Mouse (Mus musculus) brain, adult 10 weeks (tissue): Measurements from ENCODE around the gene Appl1. TPM values are rescaled to one million over a fixed set of nuclear protein-coding genes. Genes with fewer than 3 reads are reported as not detected.

ENCODE experiments used
- polyA plus RNA-seq: library from polyadenylated mRNA; stranded (reverse); fragments of 350-450 nt; fragmentation: Illumina TruSeq; extraction: RNeasy Lipid Tissue Mini Kit (QIAGEN cat#74804); gene quantifications from one replicate; pipeline ENCODE4 v1.2.3, GENCODE M21; 2015; ENCODE audit warnings: low read depth, low replicate concordance

The Appl1 gene
- polyA plus RNA-seq = 41.9 TPM

DNA sequence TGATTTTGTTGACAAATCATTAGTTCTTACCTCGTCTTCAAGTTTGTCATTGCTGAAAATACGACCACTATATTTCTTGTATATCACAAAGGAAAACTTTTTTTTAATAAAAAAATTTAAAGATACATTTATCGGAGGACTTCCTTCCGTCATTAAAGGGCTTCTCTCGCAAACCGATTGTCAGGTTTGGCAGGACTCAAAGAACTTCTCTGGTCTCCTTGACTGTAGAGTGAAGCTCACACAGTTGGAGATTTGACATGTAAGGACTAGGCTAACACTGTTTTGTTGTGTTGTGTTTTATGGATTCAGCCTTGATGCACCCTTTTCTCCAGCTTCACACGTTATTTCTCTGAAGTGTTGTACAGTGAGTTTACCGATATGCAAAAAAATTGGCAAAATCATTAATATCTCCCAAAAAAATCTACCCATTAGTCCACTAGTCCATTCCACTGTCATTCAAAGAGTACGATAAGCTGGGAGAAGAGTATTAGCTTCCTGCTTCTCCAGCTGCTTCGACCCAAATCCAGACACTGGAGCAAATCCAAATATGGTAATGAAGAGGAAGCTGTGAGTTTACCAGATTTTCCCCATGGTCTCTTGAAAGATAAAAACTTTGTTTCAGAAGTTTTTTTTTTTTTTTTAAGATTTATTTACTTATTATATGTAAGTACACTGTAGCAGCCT, at the start of gene Appl1:
Appl1 (minus strand) TSS at position 127 of the 684 bp plus-strand sequence.

GRCm38 (mm10) chr14:26994211-26994741, 23.2 kb upstream of the Appl1 start, which contains the start of gene Hesx1:
Gene Hesx1, plus strand, starts transcription at chr14:26994416.

GRCm38 (mm10) chr14:26894392-26894791, 76.6 kb downstream of the Appl1 start, which contains the start of gene Asb14:
Gene Asb14, plus strand, starts transcription at chr14:26894557.

Other genes starting within 250 kb of the Appl1 start
- not detected for gene Asb14, start 76.7 kb downstream of the Appl1 start, polyA plus RNA-seq
- not detected for gene Hesx1, start 23.2 kb upstream of the Appl1 start, polyA plus RNA-seq
- 1.6 TPM for gene Il17rd, start 67.7 kb upstream of the Appl1 start, polyA plus RNA-seq
- gene Arhgef3, start 143.7 kb upstream of the Appl1 start, polyA plus RNA-seq = 62.1 TPM